Mouse (Mus musculus) heart, adult 9 months (tissue): ENCODE measurements around the gene Zdhhc5.

ENCODE experiments used
- DNase-seq, 2 experiments: peaks; one replicate each; pipeline ENCODE4 v3.0.0; 2022; ENCODE audit warnings: low spot score in 2 of 2

Zdhhc5 gene

DNA sequence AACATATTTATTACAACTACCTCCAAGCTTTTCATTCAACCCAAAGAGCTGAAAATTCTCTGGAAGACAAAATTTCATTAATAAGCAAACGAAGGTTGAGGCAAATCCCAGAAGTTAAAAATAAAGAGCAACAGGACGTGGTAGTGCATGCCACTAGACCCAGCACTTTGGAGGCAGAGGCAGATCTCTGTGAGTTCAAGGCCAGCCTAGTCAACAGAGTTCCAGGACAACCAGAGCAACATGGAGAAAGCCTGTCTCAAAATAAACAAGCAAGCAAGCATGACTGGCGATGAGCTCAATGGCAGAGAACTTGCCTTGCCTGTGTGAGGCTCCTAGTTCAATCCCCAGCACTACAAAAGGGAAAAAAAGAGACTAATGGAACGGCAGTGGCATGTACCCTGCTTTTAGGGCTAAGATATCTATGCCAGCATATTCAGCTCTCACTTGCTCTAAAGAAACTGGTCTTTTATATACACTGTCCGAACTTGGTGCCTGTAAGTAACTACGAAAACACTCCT, 67.9 kb downstream of the Zdhhc5 start:
- DNase-seq, result no peak

DNA sequence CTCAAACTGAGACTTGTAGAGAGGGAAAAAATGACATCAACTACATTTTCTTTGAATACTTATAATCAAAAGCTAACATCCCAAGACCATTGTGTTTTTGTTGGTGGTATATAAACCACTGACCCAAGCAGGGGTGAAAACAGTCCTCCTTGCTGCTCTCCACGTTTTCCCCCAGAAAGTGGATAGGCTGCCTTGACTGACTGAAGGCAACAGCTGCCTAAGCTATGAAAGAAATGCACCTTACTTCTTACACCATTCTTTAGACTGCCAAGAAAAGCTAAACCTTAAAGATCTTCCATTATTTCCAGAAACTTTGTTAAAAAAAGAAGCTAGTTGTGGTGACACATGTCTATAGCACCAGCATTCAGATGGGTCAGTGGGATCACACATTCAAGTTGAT, 68.8 kb downstream of the Zdhhc5 start:
- no peak for DNase-seq

DNA sequence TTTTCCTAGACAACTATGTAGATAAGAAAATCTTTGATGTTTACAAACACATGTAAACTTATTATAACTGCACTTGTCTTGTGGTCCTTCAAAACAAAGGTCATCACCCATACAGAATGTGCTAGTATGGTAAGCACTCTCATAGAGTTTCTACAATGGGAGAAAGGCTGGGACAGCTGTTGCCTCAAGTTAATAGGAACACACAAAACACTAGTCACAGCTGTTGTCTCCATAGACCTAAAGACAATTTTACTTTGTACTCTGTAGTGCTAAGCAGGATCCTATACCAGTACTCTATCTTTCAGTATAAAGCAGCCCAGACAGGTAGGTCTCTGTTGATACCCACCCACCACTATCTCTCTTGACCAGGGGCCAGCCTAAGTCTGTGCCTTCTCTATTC, 74.1 kb downstream of the Zdhhc5 start:
- no peak for DNase-seq

DNA sequence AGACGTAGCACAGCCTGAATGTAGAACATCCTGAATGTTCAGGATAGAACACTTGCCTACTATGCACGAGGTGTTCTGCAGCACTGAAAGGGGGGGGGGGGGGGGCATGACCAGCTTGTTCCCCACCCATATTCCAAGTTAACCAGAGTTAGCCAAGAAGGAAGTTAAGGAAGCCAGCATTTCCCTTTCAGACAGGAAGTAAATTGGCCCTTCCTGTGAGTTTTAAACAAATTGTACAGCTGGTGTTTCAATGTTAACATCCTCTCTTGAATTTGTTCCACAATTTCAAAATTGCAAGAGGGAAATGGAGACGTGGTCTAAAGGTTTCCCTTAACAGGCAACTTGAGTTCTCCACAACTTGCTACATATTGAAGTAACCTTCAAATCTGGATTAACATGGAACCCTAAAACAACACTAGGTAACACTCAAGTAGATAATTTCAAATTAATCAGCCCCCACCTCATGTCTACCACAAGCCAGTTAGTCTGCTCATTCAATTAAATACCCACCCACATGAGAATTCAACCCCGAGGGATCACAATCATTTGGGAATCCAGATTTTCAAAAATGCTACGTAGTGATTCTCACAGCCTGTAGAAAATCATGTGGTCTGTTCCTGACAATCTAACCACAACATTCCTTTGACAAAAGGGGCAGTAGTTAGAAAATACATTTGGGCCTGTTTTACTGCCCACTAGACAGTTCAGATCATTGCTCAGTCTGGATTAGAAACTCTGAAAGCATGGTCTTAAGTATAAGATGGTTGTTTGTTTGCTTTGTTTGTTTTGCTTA, 76.4 kb downstream of the Zdhhc5 start:
- peak in 1 of 2 experiments; percentile 82 for DNase-seq
